Mouse (Mus musculus): ENCODE results near the gene Six5. TPM values are rescaled to one million over a fixed set of nuclear protein-coding genes. Genes with fewer than 3 reads are reported as not detected.

Six5 gene
- polyA plus RNA-seq, 1 experiment: 9.8 TPM

DNA sequence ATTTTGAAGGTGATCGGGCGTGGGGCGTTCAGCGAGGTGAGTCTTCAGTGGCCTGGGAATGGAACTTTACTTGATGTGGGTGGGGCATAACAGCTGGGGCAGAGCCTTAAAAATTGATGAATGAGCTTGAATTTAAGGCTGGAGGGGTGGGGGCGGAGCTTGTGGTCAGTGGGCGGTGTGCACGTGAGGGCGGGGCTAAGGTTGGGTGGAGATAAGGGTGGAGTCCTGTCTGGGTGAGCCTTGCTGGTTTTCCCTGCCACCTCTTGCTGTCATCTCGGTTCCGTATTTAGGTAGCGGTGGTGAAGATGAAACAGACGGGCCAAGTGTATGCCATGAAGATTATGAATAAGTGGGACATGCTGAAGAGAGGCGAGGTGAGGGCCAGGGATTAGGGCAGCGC, 8.4 kb upstream of the Six5 start:
- peak; percentile 57 to 74 for DNase-seq (ENCODE audit: low read depth in 1 of 2, low spot score in 2 of 2)

DNA sequence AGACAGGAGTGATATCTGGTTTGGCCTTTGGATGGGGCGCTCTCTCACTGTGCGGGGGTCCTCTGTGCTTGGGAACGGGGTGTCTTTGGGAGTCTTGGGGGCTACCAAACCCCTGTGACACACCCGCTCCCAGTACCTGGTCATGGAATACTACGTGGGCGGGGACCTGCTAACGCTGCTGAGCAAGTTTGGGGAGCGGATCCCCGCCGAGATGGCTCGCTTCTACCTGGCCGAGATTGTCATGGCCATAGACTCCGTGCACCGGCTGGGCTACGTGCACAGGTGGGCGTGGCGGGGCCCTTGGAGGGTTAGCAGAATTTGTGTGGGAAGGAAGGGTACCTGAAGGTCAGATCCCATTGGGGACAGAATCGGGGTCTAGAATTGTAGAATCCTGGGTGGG, 7.6 kb upstream of the Six5 start:
- no peak overlapping the region for H3K4me3 ChIP-seq (ENCODE audit: extremely low read depth, insufficient read depth, insufficient read length)
- DNase-seq (ENCODE audit: low read depth in 1 of 2, low spot score in 2 of 2): no peak
- peaks cover 14% of the 10 kb centered on the region; the same call in 1 of the 2 replicates for H3K27me3 ChIP-seq (ENCODE audit: control insufficient read depth, insufficient read depth, low read length)
- H3K4me1 ChIP-seq (ENCODE audit: control insufficient read depth, insufficient read depth, insufficient read length): peaks cover 26% of the 10 kb centered on the region
- peaks cover 1% of the 10 kb centered on the region; the same call in 1 of the 2 replicates for H3K36me3 ChIP-seq (ENCODE audit: control insufficient read depth, insufficient read depth, low read length)
- WGBS: 72% methylated on average over 18 of the region's 18 CpGs
- TF ChIP-seq CTCF (IDR thresholded peaks at IDR 0.05; ENCODE audit: extremely low read depth, insufficient read depth, insufficient read length, insufficient replicate concordance): no peak
- TF ChIP-seq POLR2A (IDR thresholded peaks at IDR 0.05; ENCODE audit: low read depth, low read length): no peak
- no peak overlapping the region for H3K27ac ChIP-seq (ENCODE audit: insufficient read depth, low read length)

More for the DNA sequence above, 8.4 kb upstream of the Six5 start:
- TF ChIP-seq POLR2A (IDR thresholded peaks at IDR 0.05; ENCODE audit: low read depth, low read length) (no peak), CTCF (IDR thresholded peaks at IDR 0.05; ENCODE audit: extremely low read depth, insufficient read depth, insufficient read length, insufficient replicate concordance) (no peak)
- peaks cover 1% of the 10 kb centered on the region; the same call in 1 of the 2 replicates for H3K36me3 ChIP-seq (ENCODE audit: control insufficient read depth, insufficient read depth, low read length)
- H3K4me3 ChIP-seq (ENCODE audit: extremely low read depth, insufficient read depth, insufficient read length): peak overlapping the region; percentile 11; the same call in 1 of the 2 replicates
- peaks cover 10% of the 10 kb centered on the region; the same call in 1 of the 2 replicates for H3K27me3 ChIP-seq (ENCODE audit: control insufficient read depth, insufficient read depth, low read length)
- no peak overlapping the region for H3K27ac ChIP-seq (ENCODE audit: insufficient read depth, low read length)
- H3K4me1 ChIP-seq (ENCODE audit: control insufficient read depth, insufficient read depth, insufficient read length): peaks cover 26% of the 10 kb centered on the region
- WGBS: 6% methylated on average over 14 of the region's 14 CpGs

DNA sequence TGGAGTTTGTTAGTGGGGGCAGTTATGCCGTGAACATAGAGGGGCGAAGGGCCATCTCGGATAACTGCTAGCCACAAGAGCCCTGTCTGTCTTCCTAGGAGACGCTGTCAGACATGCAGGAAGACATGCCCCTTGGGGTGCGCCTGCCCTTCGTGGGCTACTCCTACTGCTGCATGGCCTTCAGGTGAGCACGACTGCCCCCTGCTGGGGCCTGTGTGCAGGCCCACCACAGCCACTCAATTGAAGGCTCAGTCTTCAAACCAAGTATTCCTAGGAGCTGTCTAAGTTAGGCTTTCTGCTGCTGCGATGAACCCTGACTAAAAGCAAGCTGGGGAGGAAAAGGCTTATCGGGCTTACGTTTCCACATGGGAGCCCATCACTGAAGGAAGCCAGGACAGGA, 5.6 kb upstream of the Six5 start:
- peaks cover 15% of the 10 kb centered on the region for H3K27me3 ChIP-seq (ENCODE audit: control insufficient read depth, insufficient read depth, low read length)
- peaks cover 31% of the 10 kb centered on the region for H3K4me1 ChIP-seq (ENCODE audit: control insufficient read depth, insufficient read depth, insufficient read length)
- no peak overlapping the region for H3K27ac ChIP-seq (ENCODE audit: insufficient read depth, low read length)
- H3K36me3 ChIP-seq (ENCODE audit: control insufficient read depth, insufficient read depth, low read length): peaks cover 1% of the 10 kb centered on the region; the same call in 1 of the 2 replicates
- 29% methylated on average over 10 of the region's 10 CpGs for WGBS
- H3K4me3 ChIP-seq (ENCODE audit: extremely low read depth, insufficient read depth, insufficient read length): no peak overlapping the region
- DNase-seq (ENCODE audit: low read depth in 1 of 2, low spot score in 2 of 2): peak in 1 of 2 experiments; percentile 72
- TF ChIP-seq POLR2A (IDR thresholded peaks at IDR 0.05; ENCODE audit: low read depth, low read length): no peak
- TF ChIP-seq CTCF (IDR thresholded peaks at IDR 0.05; ENCODE audit: extremely low read depth, insufficient read depth, insufficient read length, insufficient replicate concordance): peak; percentile 88

DNA sequence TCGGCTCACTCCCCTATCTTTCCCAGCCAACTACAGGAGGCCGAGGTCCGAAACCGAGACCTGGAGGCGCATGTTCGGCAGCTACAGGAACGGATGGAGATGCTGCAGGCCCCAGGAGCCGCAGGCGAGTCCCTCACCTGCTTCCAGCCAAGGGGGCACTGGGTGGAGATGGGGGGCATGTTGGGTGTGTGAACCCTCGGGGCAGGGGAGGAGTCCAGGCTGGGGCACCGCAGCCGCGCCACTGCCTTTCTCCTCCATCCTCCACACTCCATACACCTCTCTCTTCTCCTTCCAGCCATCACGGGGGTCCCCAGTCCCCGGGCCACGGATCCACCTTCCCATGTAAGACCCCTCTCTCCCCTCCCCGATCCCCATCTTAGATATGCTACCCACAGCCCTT, 2.5 kb upstream of the Six5 start:
- WGBS: 73% methylated on average over 17 of the region's 17 CpGs
- DNase-seq (ENCODE audit: low read depth in 1 of 2, low spot score in 2 of 2): no peak
- peaks cover 27% of the 10 kb centered on the region for H3K27me3 ChIP-seq (ENCODE audit: control insufficient read depth, insufficient read depth, low read length)
- H3K27ac ChIP-seq (ENCODE audit: insufficient read depth, low read length): no peak overlapping the region
- H3K4me3 ChIP-seq (ENCODE audit: extremely low read depth, insufficient read depth, insufficient read length): no peak overlapping the region
- H3K4me1 ChIP-seq (ENCODE audit: control insufficient read depth, insufficient read depth, insufficient read length): peaks cover 16% of the 10 kb centered on the region
- TF ChIP-seq POLR2A (IDR thresholded peaks at IDR 0.05; ENCODE audit: low read depth, low read length) (no peak), CTCF (IDR thresholded peaks at IDR 0.05; ENCODE audit: extremely low read depth, insufficient read depth, insufficient read length, insufficient replicate concordance) (no peak)
- H3K36me3 ChIP-seq (ENCODE audit: control insufficient read depth, insufficient read depth, low read length): peaks cover 1% of the 10 kb centered on the region; the same call in 1 of the 2 replicates

- TF ChIP-seq CTCF (IDR thresholded peaks at IDR 0.05; ENCODE audit: extremely low read depth, insufficient read depth, insufficient read length, insufficient replicate concordance) (no peak), POLR2A (IDR thresholded peaks at IDR 0.05; ENCODE audit: low read depth, low read length) (no peak)
- Histone ChIP-seq H3K4me1 (ENCODE audit: control insufficient read depth, insufficient read depth, insufficient read length) (peaks cover 16% of the 10 kb centered on the region), H3K27me3 (ENCODE audit: control insufficient read depth, insufficient read depth, low read length) (peaks cover 27% of the 10 kb centered on the region), H3K27ac (ENCODE audit: insufficient read depth, low read length) (no peak overlapping the region), H3K36me3 (ENCODE audit: control insufficient read depth, insufficient read depth, low read length) (no peaks in the 10 kb centered on the region), H3K4me3 (ENCODE audit: extremely low read depth, insufficient read depth, insufficient read length) (no peak overlapping the region)
- WGBS: 16% methylated on average over 35 of the region's 38 CpGs
- DNase-seq (ENCODE audit: low read depth in 1 of 2, low spot score in 2 of 2): no peak
Observed at GRCm38 (mm10) chr7:19092381-19093173, 1.8 kb upstream of the Six5 start.

DNA sequence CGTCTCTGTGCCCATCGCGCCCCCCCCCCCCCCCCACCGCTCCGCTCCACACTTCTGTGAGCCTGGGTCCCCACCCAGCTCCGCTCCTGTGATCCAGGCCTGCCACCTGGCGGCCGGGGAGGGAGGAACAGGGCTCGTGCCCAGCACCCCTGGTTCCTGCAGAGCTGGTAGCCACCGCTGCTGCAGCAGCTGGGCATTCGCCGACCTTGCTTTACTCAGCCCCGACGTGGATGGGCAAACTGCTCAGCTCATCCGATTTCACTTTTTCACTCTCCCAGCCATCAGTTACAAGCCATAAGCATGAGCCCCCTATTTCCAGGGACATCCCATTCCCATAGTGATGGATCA, 1.2 kb upstream of the Six5 start:
- H3K36me3 ChIP-seq (ENCODE audit: control insufficient read depth, insufficient read depth, low read length): no peaks in the 10 kb centered on the region
- 0% methylated on average over 12 of the region's 15 CpGs for WGBS
- peaks cover 16% of the 10 kb centered on the region for H3K4me1 ChIP-seq (ENCODE audit: control insufficient read depth, insufficient read depth, insufficient read length)
- H3K27ac ChIP-seq (ENCODE audit: insufficient read depth, low read length): no peak overlapping the region
- DNase-seq (ENCODE audit: low read depth in 1 of 2, low spot score in 2 of 2): peak; percentile 63 to 84
- H3K4me3 ChIP-seq (ENCODE audit: extremely low read depth, insufficient read depth, insufficient read length): peak overlapping the region; percentile 62; the same call in 1 of the 2 replicates
- peaks cover 27% of the 10 kb centered on the region for H3K27me3 ChIP-seq (ENCODE audit: control insufficient read depth, insufficient read depth, low read length)
- TF ChIP-seq POLR2A (IDR thresholded peaks at IDR 0.05; ENCODE audit: low read depth, low read length): no peak
- TF ChIP-seq CTCF (IDR thresholded peaks at IDR 0.05; ENCODE audit: extremely low read depth, insufficient read depth, insufficient read length, insufficient replicate concordance): peak; percentile 94

Data from spleen, adult 2 months (tissue).